Mouse (Mus musculus) midbrain, embryonic 16.5 days (tissue): ENCODE measurements around the gene Plxdc1. TPM values are rescaled to one million over a fixed set of nuclear protein-coding genes. Genes with fewer than 3 reads are reported as not detected.

Source experiments
- ATAC-seq: fragments of 200-750 bp; cut with Nextera tagmentation; 2 replicates; pipeline ENCODE4 v1.8.0; 2017; ENCODE audit warnings: moderate TSS enrichment
- H3K27ac ChIP-seq: fragments of 300-500 bp; sonication (generic); 2 replicates; pipeline ENCODE4 v1.5.1; 2014; ENCODE audit warnings: mild to moderate bottlenecking, low read length, mixed read lengths
- H3K27me3 ChIP-seq: fragments of 300-500 bp; sonication (generic); 2 replicates; pipeline ENCODE4 v1.6.1; 2014; ENCODE audit warnings: low read depth, low read length, mixed read lengths; ENCODE audit not compliant: control insufficient read depth, insufficient read depth
- H3K36me3 ChIP-seq: fragments of 300-500 bp; sonication (generic); 2 replicates; pipeline ENCODE4 v1.6.1; 2014; ENCODE audit warnings: mild to moderate bottlenecking, low read length, moderate library complexity, mixed read lengths; ENCODE audit not compliant: control insufficient read depth, insufficient read depth
- H3K4me1 ChIP-seq: fragments of 300-500 bp; sonication (generic); 2 replicates; pipeline ENCODE4 v1.6.1; 2014; ENCODE audit warnings: mild to moderate bottlenecking, low read length, mixed read lengths; ENCODE audit not compliant: control insufficient read depth, insufficient read depth
- H3K4me2 ChIP-seq: fragments of 300-500 bp; sonication (generic); 2 replicates; pipeline ENCODE4 v1.6.1; 2014; ENCODE audit warnings: mild to moderate bottlenecking, low read length, mixed read lengths
- H3K4me3 ChIP-seq: fragments of 300-500 bp; sonication (generic); 2 replicates; pipeline ENCODE4 v1.5.1; 2014; ENCODE audit warnings: low read depth, mild to moderate bottlenecking, low read length, moderate library complexity, mixed read lengths
- H3K9ac ChIP-seq: fragments of 300-500 bp; sonication (generic); 2 replicates; pipeline ENCODE4 v1.6.1; 2014; ENCODE audit warnings: low read depth, low read length, mixed read lengths
- H3K9me3 ChIP-seq: fragments of 300-500 bp; sonication (generic); replicated peaks from 2 replicates; pipeline ENCODE4 v1.6.1; 2014; ENCODE audit warnings: mild to moderate bottlenecking, low read length, mixed read lengths; ENCODE audit not compliant: control insufficient read depth, poor library complexity, severe bottlenecking
- WGBS: fragments of 180-500 bp; shearing (Covaris S2); extraction: QIAGEN DNeasy Blood & Tissue Kit; methylation state at CpG from one replicate; pipeline ENCODE4 v1.1.7; 2014; 5-methylcytosine and 5-hydroxymethylcytosine counted together
- polyA plus RNA-seq: library from polyadenylated mRNA; unstranded; fragments of >200 nt; fragmentation: Nextera tagmentation; extraction: Ambion mirVana; gene quantifications from 2 replicates; pipeline ENCODE4 v1.2.1, GENCODE M21; 2015

Gene Plxdc1
- polyA plus RNA-seq, 1 experiment from 2014 or later = 3.1 TPM

GRCm38 (mm10) chr11:97987551-97988526 lies 1.6 kb upstream of the Plxdc1 start:
- under 1% methylated on average over 42 of the region's 42 CpGs for WGBS
- H3K4me3 ChIP-seq = peak overlapping the region; percentile 81
- peak overlapping the region; percentile 91 for H3K27ac ChIP-seq

GRCm38 (mm10) chr11:97986738-97987465 lies 658 bp upstream of the Plxdc1 start:
- ATAC-seq = no peak
- Histone ChIP-seq H3K36me3 (no peaks in the 10 kb centered on the region), H3K4me1 (peaks cover 18% of the 10 kb centered on the region), H3K4me3 (peak overlapping the region; percentile 81), H3K27ac (no peak overlapping the region), H3K27me3 (peaks cover 10% of the 10 kb centered on the region), H3K4me2 (peak overlapping the region; percentile 77), H3K9me3 (no peaks in the 10 kb centered on the region), H3K9ac (no peak overlapping the region; the same call in 1 of the 2 replicates)
- 23% methylated on average over 17 of the region's 17 CpGs for WGBS

More at GRCm38 (mm10) chr11:97987551-97988526, 1.6 kb upstream of the Plxdc1 start:
- peaks cover 18% of the 10 kb centered on the region for H3K4me1 ChIP-seq
- no peaks in the 10 kb centered on the region for H3K36me3 ChIP-seq
- H3K9ac ChIP-seq = peak overlapping the region; percentile 75
- ATAC-seq = peak; percentile 85
- peaks cover 10% of the 10 kb centered on the region for H3K27me3 ChIP-seq
- H3K9me3 ChIP-seq = no peaks in the 10 kb centered on the region
- H3K4me2 ChIP-seq = peak overlapping the region; percentile 58

GRCm38 (mm10) chr11:97983983-97984382 lies 2.3 kb downstream of the Plxdc1 start:
- ATAC-seq = no peak
- H3K4me2 ChIP-seq = no peak overlapping the region
- no peak overlapping the region for H3K9ac ChIP-seq
- WGBS = 53% methylated on average over 1 of the region's 1 CpGs
- no peaks in the 10 kb centered on the region for H3K36me3 ChIP-seq
- H3K4me3 ChIP-seq = no peak overlapping the region
- peaks cover 6% of the 10 kb centered on the region for H3K4me1 ChIP-seq
- H3K27ac ChIP-seq = no peak overlapping the region
- H3K27me3 ChIP-seq = peaks cover 10% of the 10 kb centered on the region
- H3K9me3 ChIP-seq = no peaks in the 10 kb centered on the region

- no peak overlapping the region for H3K9ac ChIP-seq
- no peak overlapping the region for H3K4me2 ChIP-seq
- H3K27me3 ChIP-seq = peaks cover 10% of the 10 kb centered on the region
- H3K9me3 ChIP-seq = no peaks in the 10 kb centered on the region
- H3K4me3 ChIP-seq = no peak overlapping the region
- no peaks in the 10 kb centered on the region for H3K36me3 ChIP-seq
- ATAC-seq = no peak
- peaks cover 6% of the 10 kb centered on the region for H3K4me1 ChIP-seq
- 79% methylated on average over 3 of the region's 3 CpGs for WGBS
- H3K27ac ChIP-seq = no peak overlapping the region
Observed at GRCm38 (mm10) chr11:97983506-97983905, 2.7 kb downstream of the Plxdc1 start.

GRCm38 (mm10) chr11:97982721-97983120 lies 3.5 kb downstream of the Plxdc1 start:
- 91% methylated on average over 9 of the region's 9 CpGs for WGBS
- Histone ChIP-seq H3K9ac (no peak overlapping the region), H3K4me1 (peaks cover 6% of the 10 kb centered on the region), H3K36me3 (no peaks in the 10 kb centered on the region), H3K27me3 (peaks cover 10% of the 10 kb centered on the region), H3K27ac (no peak overlapping the region), H3K4me3 (no peak overlapping the region), H3K9me3 (no peaks in the 10 kb centered on the region), H3K4me2 (no peak overlapping the region)
- ATAC-seq = no peak

GRCm38 (mm10) chr11:97980531-97980966 lies 5.7 kb downstream of the Plxdc1 start:
- Histone ChIP-seq H3K9me3 (no peaks in the 10 kb centered on the region), H3K36me3 (no peaks in the 10 kb centered on the region), H3K4me3 (no peak overlapping the region), H3K4me1 (no peaks in the 10 kb centered on the region), H3K9ac (no peak overlapping the region), H3K27me3 (peaks cover 3% of the 10 kb centered on the region), H3K4me2 (no peak overlapping the region), H3K27ac (no peak overlapping the region)
- 63% methylated on average over 9 of the region's 9 CpGs for WGBS
- no peak for ATAC-seq

- Histone ChIP-seq H3K4me3 (no peak overlapping the region), H3K4me2 (no peak overlapping the region)
- WGBS = 68% methylated on average over 10 of the region's 10 CpGs
Observed at GRCm38 (mm10) chr11:97979824-97980495, 6.3 kb downstream of the Plxdc1 start.

GRCm38 (mm10) chr11:97978392-97978791 lies 7.9 kb downstream of the Plxdc1 start:
- no peak for ATAC-seq
- Histone ChIP-seq H3K9me3 (no peaks in the 10 kb centered on the region), H3K9ac (no peak overlapping the region), H3K4me3 (no peak overlapping the region), H3K4me2 (no peak overlapping the region), H3K27ac (no peak overlapping the region), H3K27me3 (no peaks in the 10 kb centered on the region), H3K4me1 (no peaks in the 10 kb centered on the region), H3K36me3 (no peaks in the 10 kb centered on the region)
- WGBS = 91% methylated on average over 13 of the region's 13 CpGs

More at GRCm38 (mm10) chr11:97979824-97980495, 6.3 kb downstream of the Plxdc1 start:
- Histone ChIP-seq H3K9me3 (no peaks in the 10 kb centered on the region), H3K27me3 (peaks cover 3% of the 10 kb centered on the region; the same call in 1 of the 2 replicates), H3K9ac (no peak overlapping the region), H3K36me3 (no peaks in the 10 kb centered on the region), H3K27ac (no peak overlapping the region), H3K4me1 (no peaks in the 10 kb centered on the region)
- ATAC-seq = no peak
